Mouse (Mus musculus) intestine, postnatal 0 days (tissue): ENCODE results near the gene Nudt4. TPM values are rescaled to one million over a fixed set of nuclear protein-coding genes. Genes with fewer than 3 reads are reported as not detected.

Source experiments
- ATAC-seq: fragments of 200-750 bp; cut with Nextera tagmentation; 2 replicates; pipeline ENCODE4 v1.8.0; 2017; ENCODE audit warnings: mild to moderate bottlenecking, moderate TSS enrichment, moderate library complexity
- H3K27ac ChIP-seq: fragments of 300-500 bp; sonication (generic); 2 replicates; pipeline ENCODE4 v1.5.1; 2014; ENCODE audit warnings: mild to moderate bottlenecking, low read depth, low read length, moderate library complexity
- H3K27me3 ChIP-seq: fragments of 300-500 bp; sonication (generic); replicated peaks from 2 replicates; pipeline ENCODE4 v1.6.1; 2014; ENCODE audit warnings: low read length, mixed read lengths; ENCODE audit not compliant: control insufficient read depth, insufficient read depth
- H3K36me3 ChIP-seq: fragments of 300-500 bp; sonication (generic); 2 replicates; pipeline ENCODE4 v1.6.1; 2014; ENCODE audit warnings: mild to moderate bottlenecking, moderate library complexity; ENCODE audit not compliant: control insufficient read depth, insufficient read depth
- H3K4me1 ChIP-seq: fragments of 300-500 bp; sonication (generic); replicated peaks from 2 replicates; pipeline ENCODE4 v1.6.1; 2014; ENCODE audit warnings: antibody characterized with exemption, low read length, mixed read lengths; ENCODE audit not compliant: control insufficient read depth, insufficient read depth
- H3K4me2 ChIP-seq: fragments of 300-500 bp; sonication (generic); replicated peaks from 2 replicates; pipeline ENCODE4 v1.6.1; 2014; ENCODE audit warnings: low read depth, mild to moderate bottlenecking, moderate library complexity
- H3K4me3 ChIP-seq: fragments of 300-500 bp; sonication (generic); 2 replicates; pipeline ENCODE4 v1.5.1; 2014; ENCODE audit warnings: low read depth, low read length
- H3K9ac ChIP-seq: fragments of 300-500 bp; sonication (generic); 2 replicates; pipeline ENCODE4 v1.6.1; 2014; ENCODE audit warnings: mild to moderate bottlenecking, low read depth, low read length
- H3K9me3 ChIP-seq: fragments of 300-500 bp; sonication (generic); 2 replicates; pipeline ENCODE4 v1.6.1; 2016; ENCODE audit warnings: mixed run types; ENCODE audit not compliant: control insufficient read depth
- CTCF ChIP-seq: sonication (generic); IDR thresholded peaks from 2 replicates; pipeline ENCODE4 v1.5.1; 2016; ENCODE audit warnings: low read depth, mild to moderate bottlenecking, control low read depth, antibody characterized with exemption, moderate library complexity
- WGBS: fragments of 180-500 bp; shearing (Covaris S2); extraction: QIAGEN DNeasy Blood & Tissue Kit; methylation state at CpG from one replicate; pipeline ENCODE4 v1.1.7; 2014; 5-methylcytosine and 5-hydroxymethylcytosine counted together
- polyA plus RNA-seq: library from polyadenylated mRNA; unstranded; fragments of >200 nt; fragmentation: Nextera tagmentation; extraction: Ambion mirVana; gene quantifications from 2 replicates; pipeline ENCODE4 v1.2.1, GENCODE M21; 2015

The Nudt4 gene
- polyA plus RNA-seq, 1 experiment from 2014 or later: 107 TPM

GRCm38 (mm10) chr10:95598056-95598587, 34.2 kb upstream of the Nudt4 start:
- no peak overlapping the region for H3K4me3 ChIP-seq
- H3K4me2 ChIP-seq: no peak overlapping the region
- H3K4me1 ChIP-seq: no peaks in the 10 kb centered on the region
- no peaks in the 10 kb centered on the region for H3K27me3 ChIP-seq
- WGBS: 67% methylated on average over 15 of the region's 15 CpGs
- ATAC-seq: peak; percentile 64
- no peaks in the 10 kb centered on the region for H3K36me3 ChIP-seq
- no peaks in the 10 kb centered on the region for H3K9me3 ChIP-seq
- no peak overlapping the region for H3K9ac ChIP-seq
- no peak for TF ChIP-seq CTCF
- no peak overlapping the region for H3K27ac ChIP-seq

GRCm38 (mm10) chr10:95595852-95596639, 32.1 kb upstream of the Nudt4 start:
- Histone ChIP-seq H3K4me2 (no peak overlapping the region), H3K9me3 (no peaks in the 10 kb centered on the region), H3K4me1 (no peaks in the 10 kb centered on the region), H3K4me3 (no peak overlapping the region), H3K9ac (no peak overlapping the region), H3K36me3 (no peaks in the 10 kb centered on the region), H3K27me3 (no peaks in the 10 kb centered on the region), H3K27ac (peak overlapping the region; percentile 42; the same call in 1 of the 2 replicates)
- no peak for TF ChIP-seq CTCF
- no peak for ATAC-seq
- WGBS: 49% methylated on average over 8 of the region's 8 CpGs

- no peak for ATAC-seq
- no peaks in the 10 kb centered on the region for H3K9me3 ChIP-seq
- H3K27ac ChIP-seq: no peak overlapping the region
- H3K9ac ChIP-seq: no peak overlapping the region
- H3K36me3 ChIP-seq: no peaks in the 10 kb centered on the region
- WGBS: 63% methylated on average over 11 of the region's 11 CpGs
- no peaks in the 10 kb centered on the region for H3K27me3 ChIP-seq
- no peak overlapping the region for H3K4me2 ChIP-seq
- H3K4me3 ChIP-seq: no peak overlapping the region
- H3K4me1 ChIP-seq: no peaks in the 10 kb centered on the region
- no peak for TF ChIP-seq CTCF
Measured at GRCm38 (mm10) chr10:95594414-95594813, 30.5 kb upstream of the Nudt4 start.

DNA sequence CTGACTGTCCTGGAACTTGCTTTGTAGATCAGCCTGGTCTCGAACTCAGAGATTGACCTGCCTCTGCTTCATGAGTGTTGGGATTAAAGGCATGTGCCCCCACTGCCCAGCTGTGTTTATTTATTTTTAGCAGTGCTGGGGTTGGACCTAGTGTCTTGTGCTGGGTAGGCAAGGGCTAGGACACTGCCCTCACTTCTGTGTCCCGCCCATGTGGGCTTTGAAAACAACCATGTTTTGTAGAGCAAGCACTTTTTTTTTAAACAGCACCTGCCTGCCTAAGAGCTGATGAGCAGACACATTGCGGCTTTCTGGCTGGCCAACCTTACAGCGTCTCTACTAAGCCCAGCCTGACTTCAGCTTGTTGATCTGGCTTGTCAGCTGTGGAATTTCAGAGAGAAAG, 27.3 kb upstream of the Nudt4 start:
- Histone ChIP-seq H3K4me2 (no peak overlapping the region), H3K36me3 (no peaks in the 10 kb centered on the region), H3K9ac (no peak overlapping the region), H3K27ac (0 out of 2 replicates have a peak overlapping the region, but pooled peaks have one; percentile 8), H3K27me3 (no peaks in the 10 kb centered on the region), H3K4me3 (no peak overlapping the region), H3K9me3 (no peaks in the 10 kb centered on the region), H3K4me1 (no peaks in the 10 kb centered on the region)
- WGBS: 69% methylated on average over 4 of the region's 4 CpGs
- no peak for TF ChIP-seq CTCF
- ATAC-seq: no peak

DNA sequence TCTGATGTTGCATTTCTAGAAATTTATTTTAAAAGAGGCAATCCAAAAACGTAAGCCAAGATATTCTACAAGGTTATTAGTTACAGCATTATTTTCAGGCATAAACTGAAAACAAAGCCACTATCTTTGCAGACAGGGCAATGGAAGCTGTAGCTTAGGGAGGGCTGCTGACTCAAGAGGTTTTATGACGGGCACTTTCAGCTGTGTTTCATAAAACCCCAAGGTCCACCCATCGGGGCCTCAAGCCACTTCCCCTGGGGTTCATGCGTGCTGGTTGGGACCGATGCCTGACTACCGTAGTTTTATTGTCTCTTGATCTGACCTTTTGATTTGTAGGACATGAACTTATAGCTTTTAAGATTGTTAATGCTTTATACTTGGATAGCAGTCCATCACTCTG, 26.2 kb upstream of the Nudt4 start:
- no peak for TF ChIP-seq CTCF
- Histone ChIP-seq H3K36me3 (no peaks in the 10 kb centered on the region), H3K9ac (no peak overlapping the region), H3K27ac (no peak overlapping the region), H3K27me3 (no peaks in the 10 kb centered on the region), H3K4me3 (no peak overlapping the region), H3K4me1 (no peaks in the 10 kb centered on the region), H3K9me3 (no peaks in the 10 kb centered on the region), H3K4me2 (no peak overlapping the region)
- WGBS: 28% methylated on average over 6 of the region's 6 CpGs
- 0 out of 2 replicates have a peak, but pooled peaks have one; percentile 43 for ATAC-seq

DNA sequence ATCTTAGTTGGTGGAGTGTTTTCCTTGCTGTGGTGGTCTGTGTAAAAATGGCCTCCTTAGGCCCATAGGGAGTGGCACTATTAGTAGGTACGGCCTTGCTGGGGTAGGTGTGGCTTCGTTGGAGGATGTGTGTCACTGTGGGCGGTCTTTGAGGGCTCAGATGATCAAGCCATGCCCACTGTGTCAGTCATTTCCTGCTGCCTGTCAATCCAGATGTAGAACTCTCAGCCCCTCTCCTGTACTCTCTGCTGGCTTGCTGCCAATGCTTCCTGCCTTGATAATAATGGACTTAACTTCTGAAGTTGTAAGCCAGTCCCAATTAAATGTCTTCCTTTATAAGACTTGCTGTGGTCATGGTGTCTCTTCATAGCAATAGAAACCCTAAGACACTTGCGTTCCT, 25.2 kb upstream of the Nudt4 start:
- ATAC-seq: no peak
- Histone ChIP-seq H3K27ac (no peak overlapping the region), H3K27me3 (no peaks in the 10 kb centered on the region), H3K9me3 (no peaks in the 10 kb centered on the region), H3K36me3 (no peaks in the 10 kb centered on the region), H3K4me1 (no peaks in the 10 kb centered on the region), H3K4me3 (no peak overlapping the region), H3K9ac (no peak overlapping the region), H3K4me2 (no peak overlapping the region)
- no peak for TF ChIP-seq CTCF
- 95% methylated on average over 4 of the region's 4 CpGs for WGBS
